Mouse (Mus musculus) limb, embryonic 11.5 days (tissue): ENCODE data around the gene Ptgis. TPM values are rescaled to one million over a fixed set of nuclear protein-coding genes. Genes with fewer than 3 reads are reported as not detected.

Experiments used
- ATAC-seq: fragments of 200-750 bp; cut with Nextera tagmentation; 2 replicates; pipeline ENCODE4 v1.8.0; 2017; ENCODE audit warnings: low read depth; ENCODE audit not compliant: insufficient number of reproducible peaks, low FRiP score, low TSS enrichment
- DNase-seq: peaks from one replicate; pipeline ENCODE4 v3.0.0-alpha.2; 2015; ENCODE audit warnings: low spot score
- H3K27ac ChIP-seq: fragments of 300-500 bp; sonication (generic); replicated peaks from 2 replicates; pipeline ENCODE4 v1.5.1; 2014; ENCODE audit warnings: low read depth, mild to moderate bottlenecking, low read length
- H3K27me3 ChIP-seq: fragments of 300-500 bp; sonication (generic); 2 replicates; pipeline ENCODE4 v1.6.1; 2014; ENCODE audit warnings: mild to moderate bottlenecking, low read length, mixed read lengths; ENCODE audit not compliant: control insufficient read depth, insufficient read depth
- H3K36me3 ChIP-seq: fragments of 300-500 bp; sonication (generic); 2 replicates; pipeline ENCODE4 v1.6.1; 2014; ENCODE audit warnings: mild to moderate bottlenecking, low read length, moderate library complexity, mixed read lengths; ENCODE audit not compliant: control insufficient read depth, insufficient read depth
- H3K4me1 ChIP-seq: fragments of 300-500 bp; sonication (generic); 2 replicates; pipeline ENCODE4 v1.6.1; 2014; ENCODE audit warnings: low read length, mixed read lengths; ENCODE audit not compliant: control insufficient read depth, insufficient read depth
- H3K4me2 ChIP-seq: fragments of 300-500 bp; sonication (generic); 2 replicates; pipeline ENCODE4 v1.6.1; 2014; ENCODE audit warnings: low read depth, mild to moderate bottlenecking, moderate library complexity; ENCODE audit not compliant: severe bottlenecking
- H3K4me3 ChIP-seq: fragments of 300-500 bp; sonication (generic); 2 replicates; pipeline ENCODE4 v1.5.1; 2014; ENCODE audit warnings: low read depth, low read length
- H3K9ac ChIP-seq: fragments of 300-500 bp; sonication (generic); 2 replicates; pipeline ENCODE4 v1.6.1; 2014; ENCODE audit warnings: mild to moderate bottlenecking, low read length
- H3K9me3 ChIP-seq: fragments of 300-500 bp; sonication (generic); 2 replicates; pipeline ENCODE4 v1.6.1; 2016; ENCODE audit warnings: low read length; ENCODE audit not compliant: control insufficient read depth
- WGBS: fragments of 180-500 bp; shearing (Covaris S2); extraction: QIAGEN DNeasy Blood & Tissue Kit; methylation state at CpG from one replicate; pipeline ENCODE4 v1.1.7; 2014; 5-methylcytosine and 5-hydroxymethylcytosine counted together
- polyA plus RNA-seq: library from polyadenylated mRNA; unstranded; fragments of >200 nt; fragmentation: Nextera tagmentation; extraction: Ambion mirVana; gene quantifications from 2 replicates; pipeline ENCODE4 v1.2.1, GENCODE M21; 2014

Gene Ptgis
- polyA plus RNA-seq, 1 experiment from 2014 or later, result 19.6 TPM

DNA sequence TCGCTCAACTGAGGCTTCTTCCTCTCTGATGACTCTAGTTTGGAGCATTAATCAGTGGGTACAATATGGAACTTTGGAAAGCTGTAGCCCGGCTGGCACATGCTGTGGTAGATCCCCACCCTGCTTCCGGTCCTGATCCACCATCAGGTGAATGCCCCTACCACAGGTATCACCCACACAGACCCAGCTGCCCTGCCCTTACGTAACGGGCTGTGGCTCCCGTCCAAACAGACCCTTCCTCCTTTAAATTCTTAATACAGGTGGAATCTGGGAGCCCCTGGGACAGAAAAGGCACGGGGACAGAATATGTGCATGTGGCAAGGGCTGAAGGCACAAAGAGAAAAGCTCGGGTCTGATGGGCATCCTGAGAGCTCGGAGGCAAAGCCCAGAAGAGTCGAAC, 35.5 kb upstream of the Ptgis start:
- Histone ChIP-seq H3K4me2 (no peak overlapping the region), H3K4me3 (no peak overlapping the region), H3K4me1 (no peaks in the 10 kb centered on the region), H3K9ac (no peak overlapping the region), H3K36me3 (no peaks in the 10 kb centered on the region), H3K27ac (no peak overlapping the region), H3K27me3 (no peaks in the 10 kb centered on the region), H3K9me3 (no peaks in the 10 kb centered on the region)
- DNase-seq (no peak), ATAC-seq (no peak)
- WGBS, result 89% methylated on average over 10 of the region's 10 CpGs

GRCm38 (mm10) chr2:167274713-167275465, 34.5 kb upstream of the Ptgis start:
- DNase-seq, result no peak
- WGBS, result 49% methylated on average over 10 of the region's 10 CpGs
- H3K4me3 ChIP-seq, result no peak overlapping the region
- no peaks in the 10 kb centered on the region for H3K27me3 ChIP-seq
- ATAC-seq, result no peak
- H3K27ac ChIP-seq, result no peak overlapping the region
- no peaks in the 10 kb centered on the region for H3K9me3 ChIP-seq
- no peak overlapping the region for H3K4me2 ChIP-seq
- H3K4me1 ChIP-seq, result no peaks in the 10 kb centered on the region
- H3K36me3 ChIP-seq, result no peaks in the 10 kb centered on the region
- no peak overlapping the region for H3K9ac ChIP-seq

DNA sequence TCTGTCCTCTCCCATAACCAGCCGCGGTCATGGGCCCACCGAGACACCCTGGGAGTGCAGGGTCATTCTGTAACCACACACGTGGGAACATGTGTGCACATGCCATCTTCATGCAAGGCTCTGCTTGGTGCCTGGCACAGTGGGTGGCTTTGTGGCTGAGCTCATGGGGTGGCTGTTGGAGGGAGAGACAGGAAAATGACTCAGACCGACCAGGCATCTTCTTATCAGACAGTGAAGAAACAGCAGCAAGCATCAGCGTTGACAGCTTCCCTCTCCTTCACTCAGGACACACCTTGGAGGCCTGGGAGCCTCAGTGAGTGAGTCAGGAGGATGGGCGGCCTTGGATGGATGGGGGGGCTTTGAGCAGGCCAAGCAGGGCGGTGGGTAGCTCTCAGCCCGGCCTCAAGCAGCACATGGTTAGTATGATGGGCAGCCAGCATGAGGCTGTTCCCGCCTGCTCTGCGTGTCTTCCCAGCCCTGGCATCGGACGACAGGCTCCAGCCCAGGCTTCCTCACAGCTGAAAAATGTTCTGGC, 32.9 kb upstream of the Ptgis start:
- H3K9me3 ChIP-seq, result no peaks in the 10 kb centered on the region
- ATAC-seq (no peak), DNase-seq (no peak)
- no peak overlapping the region for H3K9ac ChIP-seq
- H3K27ac ChIP-seq, result no peak overlapping the region
- 82% methylated on average over 13 of the region's 13 CpGs for WGBS
- no peaks in the 10 kb centered on the region for H3K27me3 ChIP-seq
- no peaks in the 10 kb centered on the region for H3K36me3 ChIP-seq
- no peaks in the 10 kb centered on the region for H3K4me1 ChIP-seq
- no peak overlapping the region for H3K4me3 ChIP-seq
- H3K4me2 ChIP-seq, result no peak overlapping the region

DNA sequence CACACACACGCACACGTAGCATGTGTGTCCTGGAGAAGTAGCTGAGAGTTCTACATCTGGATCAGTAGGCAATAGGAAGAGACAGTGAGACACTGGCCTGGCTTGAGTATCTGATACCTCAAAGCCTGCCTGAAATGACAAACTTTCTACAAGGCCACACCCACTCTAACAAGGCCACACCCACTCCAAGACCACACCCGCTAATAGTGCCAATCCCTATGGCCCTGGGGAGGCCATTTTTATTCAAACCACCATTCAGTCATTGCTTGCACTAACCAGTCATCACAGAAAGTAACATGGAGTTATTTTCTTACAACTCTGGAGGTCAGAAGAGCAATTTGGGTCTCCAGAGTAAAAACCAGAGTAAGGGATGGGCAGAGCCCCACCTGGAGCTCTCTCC, 32.3 kb upstream of the Ptgis start:
- H3K27ac ChIP-seq, result no peak overlapping the region
- no peaks in the 10 kb centered on the region for H3K4me1 ChIP-seq
- WGBS, result 79% methylated on average over 3 of the region's 3 CpGs
- ATAC-seq (no peak), DNase-seq (no peak)
- H3K9ac ChIP-seq, result no peak overlapping the region
- no peak overlapping the region for H3K4me3 ChIP-seq
- H3K4me2 ChIP-seq, result no peak overlapping the region
- no peaks in the 10 kb centered on the region for H3K36me3 ChIP-seq
- H3K9me3 ChIP-seq, result no peaks in the 10 kb centered on the region
- H3K27me3 ChIP-seq, result no peaks in the 10 kb centered on the region

DNA sequence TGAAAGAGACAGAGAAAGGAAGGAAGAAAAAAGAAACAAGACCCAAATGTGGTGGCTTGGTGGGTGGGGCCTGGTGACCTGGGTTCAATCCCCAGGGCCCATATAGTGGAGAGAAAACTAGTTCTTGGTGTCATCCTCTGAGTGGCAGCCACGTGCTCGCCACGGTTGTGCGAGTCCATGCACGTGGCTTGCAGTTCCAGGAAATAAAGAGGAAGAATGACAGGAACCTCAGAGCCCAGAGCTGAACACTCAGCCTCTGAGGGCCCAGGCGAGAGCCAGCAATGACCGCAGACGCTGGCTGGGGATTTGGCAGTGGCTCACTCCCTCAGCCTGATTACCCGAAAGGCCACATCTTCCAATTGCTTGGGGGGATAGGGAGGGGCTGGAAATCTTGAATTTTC, 30.7 kb upstream of the Ptgis start:
- ATAC-seq, result no peak
- no peak overlapping the region for H3K9ac ChIP-seq
- no peaks in the 10 kb centered on the region for H3K36me3 ChIP-seq
- no peak overlapping the region for H3K27ac ChIP-seq
- no peak overlapping the region for H3K4me2 ChIP-seq
- DNase-seq, result no peak
- H3K4me3 ChIP-seq, result no peak overlapping the region
- WGBS, result 87% methylated on average over 9 of the region's 9 CpGs
- H3K9me3 ChIP-seq, result no peaks in the 10 kb centered on the region
- no peaks in the 10 kb centered on the region for H3K27me3 ChIP-seq
- no peaks in the 10 kb centered on the region for H3K4me1 ChIP-seq

- Histone ChIP-seq H3K36me3 (no peaks in the 10 kb centered on the region), H3K27me3 (no peaks in the 10 kb centered on the region), H3K9ac (no peak overlapping the region), H3K27ac (no peak overlapping the region), H3K4me3 (no peak overlapping the region), H3K4me1 (no peaks in the 10 kb centered on the region), H3K9me3 (no peaks in the 10 kb centered on the region), H3K4me2 (no peak overlapping the region)
- no peak for DNase-seq
- 85% methylated on average over 3 of the region's 3 CpGs for WGBS
- no peak for ATAC-seq
Observed at GRCm38 (mm10) chr2:167270496-167270895, 30.1 kb upstream of the Ptgis start.

DNA sequence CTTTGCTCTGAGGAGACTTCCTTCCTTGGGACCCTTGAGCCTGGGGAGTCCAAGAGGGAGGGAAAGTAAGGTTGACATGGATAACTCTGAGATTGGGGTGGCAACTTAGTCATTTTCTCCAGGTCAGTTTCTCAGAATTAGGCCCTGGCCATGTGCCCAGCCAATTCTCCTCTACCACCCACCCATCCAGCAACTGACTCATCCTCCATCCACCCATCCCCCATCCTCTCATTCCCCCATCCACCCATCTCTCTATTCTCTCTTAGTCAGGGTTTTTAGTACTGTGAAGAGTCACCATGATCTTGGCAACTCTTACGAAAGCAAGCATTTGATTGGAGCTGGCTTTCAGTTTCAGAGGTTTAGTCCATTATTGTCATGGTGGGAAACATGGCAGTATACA, 28.3 kb upstream of the Ptgis start:
- no peaks in the 10 kb centered on the region for H3K36me3 ChIP-seq
- no peaks in the 10 kb centered on the region for H3K27me3 ChIP-seq
- WGBS, result 86% methylated on average over 1 of the region's 1 CpGs
- no peak overlapping the region for H3K4me3 ChIP-seq
- ATAC-seq (no peak), DNase-seq (no peak)
- no peak overlapping the region for H3K9ac ChIP-seq
- no peak overlapping the region for H3K27ac ChIP-seq
- H3K4me2 ChIP-seq, result no peak overlapping the region
- H3K9me3 ChIP-seq, result no peaks in the 10 kb centered on the region
- no peaks in the 10 kb centered on the region for H3K4me1 ChIP-seq

DNA sequence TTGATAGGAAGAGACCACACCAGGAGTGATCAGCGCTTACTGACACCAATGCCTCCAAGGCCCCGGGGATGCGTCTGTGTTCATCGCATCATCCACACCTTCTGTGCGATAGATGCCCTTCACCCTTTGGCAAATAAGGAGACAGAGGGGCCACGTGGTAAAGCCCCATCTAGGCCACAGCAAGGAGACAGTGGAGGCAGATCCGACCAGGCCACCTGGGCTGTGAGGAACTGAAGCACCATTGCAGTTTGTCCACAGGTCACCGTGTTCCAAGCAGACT, 27.9 kb upstream of the Ptgis start:
- Histone ChIP-seq H3K9ac (no peak overlapping the region), H3K4me2 (no peak overlapping the region), H3K9me3 (no peaks in the 10 kb centered on the region), H3K27ac (no peak overlapping the region), H3K4me3 (no peak overlapping the region), H3K27me3 (no peaks in the 10 kb centered on the region), H3K36me3 (no peaks in the 10 kb centered on the region), H3K4me1 (no peaks in the 10 kb centered on the region)
- 87% methylated on average over 8 of the region's 8 CpGs for WGBS
- ATAC-seq (no peak), DNase-seq (no peak)
